Mouse (Mus musculus) spleen, adult 2 months (tissue): ENCODE results near the gene Bsn. TPM values are rescaled to one million over a fixed set of nuclear protein-coding genes. Genes with fewer than 3 reads are reported as not detected.

Experiments used
- DNase-seq, 2 experiments: peaks; one replicate each; pipeline versions ENCODE4 v3.0.0 to v3.0.0-alpha.2; 2012 to 2021; ENCODE audit warnings: low spot score in 2 of 2, low read depth in 1 of 2
- H3K27ac ChIP-seq: fragments of 200-500 bp; 2 replicates; pipeline ENCODE4 v1.5.1; 2012; ENCODE audit warnings: low read length, inconsistent platforms; ENCODE audit not compliant: insufficient read depth
- H3K27me3 ChIP-seq: fragments of 200-500 bp; 2 replicates; pipeline ENCODE4 v1.6.1; 2012; ENCODE audit warnings: mild to moderate bottlenecking, moderate library complexity, low read length, inconsistent platforms; ENCODE audit not compliant: control insufficient read depth, insufficient read depth
- H3K36me3 ChIP-seq: fragments of 200-500 bp; 2 replicates; pipeline ENCODE4 v1.6.1; 2012; ENCODE audit warnings: mild to moderate bottlenecking, low read length, inconsistent platforms; ENCODE audit not compliant: control insufficient read depth, insufficient read depth
- H3K4me1 ChIP-seq: fragments of 200-500 bp; 2 replicates; pipeline ENCODE4 v1.6.1; 2011; ENCODE audit warnings: inconsistent platforms; ENCODE audit not compliant: control insufficient read depth, insufficient read depth, insufficient read length
- H3K4me3 ChIP-seq: fragments of 200-500 bp; 2 replicates; pipeline ENCODE4 v1.5.1; 2011; ENCODE audit warnings: mild to moderate bottlenecking, inconsistent platforms; ENCODE audit not compliant: insufficient read depth, insufficient read length; ENCODE audit errors: extremely low read depth
- CTCF ChIP-seq: fragments of 200-500 bp; IDR thresholded peaks from 2 replicates; pipeline ENCODE4 v1.5.1; 2011; ENCODE audit warnings: mild to moderate bottlenecking, inconsistent platforms; ENCODE audit not compliant: insufficient read depth, insufficient read length, insufficient replicate concordance; ENCODE audit errors: extremely low read depth
- POLR2A ChIP-seq: fragments of 200-500 bp; IDR thresholded peaks from 2 replicates; pipeline ENCODE4 v1.6.1; 2011; ENCODE audit warnings: low read depth, low read length, inconsistent platforms
- WGBS: fragments of 180-500 bp; shearing (Covaris S2); methylation state at CpG from one replicate; pipeline ENCODE4 v1.1.7; 2018; 5-methylcytosine and 5-hydroxymethylcytosine counted together
- polyA plus RNA-seq: library from polyadenylated mRNA; depleted of rRNA; stranded (reverse); fragments of >200 nt; gene quantifications from 2 replicates; pipeline ENCODE4 v1.2.3, GENCODE M21; 2012

The Bsn gene
- polyA plus RNA-seq, 1 experiment, result 0.57 TPM

DNA sequence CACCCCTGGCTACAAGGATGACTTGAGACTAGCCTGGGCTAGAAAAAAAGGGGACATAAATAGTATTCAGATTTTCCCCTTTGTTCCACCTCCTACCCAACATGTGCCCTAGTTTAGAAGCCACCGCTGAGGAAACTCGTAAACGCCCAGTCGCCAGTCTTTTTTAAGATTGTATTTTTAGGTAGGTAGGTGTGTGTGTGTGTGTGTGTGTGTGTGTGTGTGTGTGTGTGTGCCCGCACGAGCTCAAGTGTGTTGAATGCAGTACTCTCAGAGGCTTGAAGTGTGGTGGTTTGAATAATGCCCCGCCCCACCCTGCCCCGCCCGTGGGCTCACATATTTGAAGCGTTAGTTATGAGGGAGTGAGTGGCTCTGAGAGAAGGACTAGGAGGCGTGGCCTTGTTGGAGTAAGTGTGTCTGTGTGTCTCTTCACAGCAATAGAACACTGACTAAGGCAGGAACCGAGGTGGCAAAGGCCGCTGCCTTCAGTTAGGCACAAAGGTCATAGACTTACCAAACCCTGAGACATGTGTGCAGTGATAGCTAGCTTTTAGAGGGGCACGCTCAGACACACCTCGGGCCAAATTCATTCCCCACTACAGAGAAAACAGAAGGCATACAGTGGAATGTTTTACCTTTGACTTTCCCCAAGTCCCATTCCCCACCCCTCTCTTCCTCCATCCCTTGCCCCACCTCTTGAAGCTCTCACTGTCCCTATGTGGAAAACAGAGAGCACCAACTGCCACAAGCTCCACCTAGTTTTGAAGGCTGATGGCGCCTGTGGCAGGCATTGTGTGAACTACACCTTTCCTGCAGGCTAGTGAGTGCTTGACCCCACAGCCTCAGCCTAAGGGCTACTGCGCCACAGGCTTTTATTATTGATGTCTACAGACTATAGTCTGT, 45.6 kb downstream of the Bsn start:
- 54% methylated on average over 17 of the region's 17 CpGs for WGBS
- H3K27ac ChIP-seq, result no peak overlapping the region
- DNase-seq, result peak in 1 of 2 experiments; percentile 51

GRCm38 (mm10) chr9:108143470-108143869, 46.7 kb downstream of the Bsn start:
- TF ChIP-seq CTCF (no peak), POLR2A (no peak)
- no peaks in the 10 kb centered on the region for H3K27me3 ChIP-seq
- no peak for DNase-seq
- H3K4me3 ChIP-seq, result no peak overlapping the region
- no peak overlapping the region for H3K27ac ChIP-seq
- 92% methylated on average over 2 of the region's 2 CpGs for whole genome bisulfite sequencing
- no peaks in the 10 kb centered on the region for H3K36me3 ChIP-seq
- H3K4me1 ChIP-seq, result peaks cover 11% of the 10 kb centered on the region; the same call in 1 of the 2 replicates

More for the DNA sequence above, 45.6 kb downstream of the Bsn start:
- TF ChIP-seq CTCF (no peak), POLR2A (no peak)
- H3K27me3 ChIP-seq, result no peaks in the 10 kb centered on the region
- no peak overlapping the region for H3K4me3 ChIP-seq
- H3K4me1 ChIP-seq, result peaks cover 13% of the 10 kb centered on the region; the same call in 1 of the 2 replicates
- no peaks in the 10 kb centered on the region for H3K36me3 ChIP-seq

GRCm38 (mm10) chr9:108141387-108141786, 48.8 kb downstream of the Bsn start:
- no peak for TF ChIP-seq POLR2A
- TF ChIP-seq CTCF, result no peak
- H3K36me3 ChIP-seq, result no peaks in the 10 kb centered on the region
- peaks cover 6% of the 10 kb centered on the region; the same call in 1 of the 2 replicates for H3K4me1 ChIP-seq
- no peaks in the 10 kb centered on the region for H3K27me3 ChIP-seq
- no peak overlapping the region for H3K27ac ChIP-seq
- no peak overlapping the region for H3K4me3 ChIP-seq
- 95% methylated on average over 10 of the region's 10 CpGs for WGBS
- DNase-seq, result no peak

GRCm38 (mm10) chr9:108139963-108140695, 50.1 kb downstream of the Bsn start:
- H3K36me3 ChIP-seq, result no peaks in the 10 kb centered on the region
- no peaks in the 10 kb centered on the region for H3K27me3 ChIP-seq
- WGBS, result 87% methylated on average over 7 of the region's 7 CpGs
- no peak for DNase-seq
- H3K27ac ChIP-seq, result no peak overlapping the region
- TF ChIP-seq POLR2A (no peak), CTCF (no peak)
- peaks cover 2% of the 10 kb centered on the region; the same call in 1 of the 2 replicates for H3K4me1 ChIP-seq
- no peak overlapping the region for H3K4me3 ChIP-seq

DNA sequence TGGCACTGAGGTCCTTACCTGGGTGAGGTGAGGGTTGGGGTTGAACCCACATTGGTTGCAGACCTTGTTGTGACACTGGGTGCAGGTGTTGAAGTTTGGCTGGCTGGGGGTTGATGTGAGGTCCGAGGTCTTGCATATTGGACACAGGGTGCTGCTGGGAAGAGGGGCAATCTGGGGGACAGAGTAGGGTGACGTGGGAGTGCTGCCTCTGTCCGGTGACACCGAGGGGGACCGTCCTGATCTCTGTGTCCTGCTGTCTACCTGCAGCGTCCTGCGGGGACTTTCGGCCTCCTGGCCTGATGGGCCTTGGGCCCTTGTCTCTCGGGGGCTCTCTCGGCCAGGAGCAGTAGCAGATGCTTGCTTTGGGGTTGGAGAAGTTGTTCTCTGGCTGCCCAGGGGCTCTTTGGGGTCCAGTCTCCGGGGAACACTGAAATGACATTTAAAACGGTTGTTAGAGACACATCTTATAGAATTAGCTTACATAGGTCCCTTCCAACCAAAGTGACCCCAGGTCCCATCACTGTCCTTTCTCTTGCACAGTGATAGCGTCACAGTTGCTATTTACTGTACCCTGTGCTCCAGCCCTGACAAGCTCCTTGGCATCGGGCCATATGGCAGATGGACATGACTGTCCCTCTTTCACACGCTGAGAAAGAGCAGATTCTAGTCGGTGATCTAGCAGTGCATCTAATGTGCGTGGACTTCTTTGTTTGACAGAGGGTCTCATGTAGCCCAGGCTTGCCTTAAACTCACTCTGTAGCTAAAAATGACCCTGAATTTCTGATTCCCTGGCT, 50.8 kb downstream of the Bsn start:
- Histone ChIP-seq H3K4me3 (no peak overlapping the region), H3K27ac (no peak overlapping the region), H3K27me3 (no peaks in the 10 kb centered on the region), H3K36me3 (no peaks in the 10 kb centered on the region), H3K4me1 (no peaks in the 10 kb centered on the region)
- 88% methylated on average over 17 of the region's 17 CpGs for WGBS
- no peak for DNase-seq
- no peak for TF ChIP-seq POLR2A
- TF ChIP-seq CTCF, result no peak

- 87% methylated on average over 6 of the region's 6 CpGs for WGBS
- H3K36me3 ChIP-seq, result no peaks in the 10 kb centered on the region
- no peaks in the 10 kb centered on the region for H3K4me1 ChIP-seq
- no peaks in the 10 kb centered on the region for H3K27me3 ChIP-seq
- no peak overlapping the region for H3K27ac ChIP-seq
- H3K4me3 ChIP-seq, result no peak overlapping the region
- DNase-seq, result no peak
- no peak for TF ChIP-seq CTCF
- no peak for TF ChIP-seq POLR2A
Measured at GRCm38 (mm10) chr9:108138118-108138517, 52.1 kb downstream of the Bsn start.
